In the genomic region with DNA sequence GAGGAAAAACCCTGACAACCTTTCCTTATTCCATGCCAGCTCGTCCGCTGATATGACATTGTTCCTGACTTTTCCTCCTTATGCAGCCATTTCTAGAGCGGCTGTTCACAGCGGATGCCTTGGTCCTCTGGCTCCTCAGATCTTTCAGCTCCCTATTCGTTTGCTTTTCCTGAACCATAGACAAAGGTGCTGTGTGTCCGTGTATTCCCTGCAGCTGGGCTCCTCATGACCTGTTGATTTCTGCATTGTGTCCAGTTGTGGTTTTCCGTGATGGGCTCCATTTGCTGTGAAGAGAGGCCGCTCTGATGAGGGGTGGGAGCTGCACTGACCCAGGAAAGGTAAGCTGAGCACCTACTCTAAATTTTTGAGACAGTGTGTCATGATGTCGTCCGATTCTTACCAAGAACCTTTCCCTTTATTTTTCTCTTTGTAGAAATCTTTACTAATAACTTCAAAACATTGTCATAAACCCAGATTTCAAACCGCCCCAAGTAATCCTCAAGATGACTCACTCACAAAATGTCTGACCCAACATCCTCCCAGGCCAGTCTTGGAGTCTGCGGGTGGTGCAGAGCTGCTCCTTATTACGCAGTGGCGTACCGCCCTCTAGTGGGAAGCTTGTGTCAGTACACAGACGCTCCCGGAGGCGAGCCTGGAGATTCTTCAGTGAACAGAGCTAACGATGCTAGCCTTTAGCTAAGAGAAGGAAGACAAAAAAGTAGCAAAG, we compare ENCODE assay signal across 9 mouse cellular contexts. TPM values are rescaled to one million over a fixed set of nuclear protein-coding genes. Genes with fewer than 3 reads are reported as not detected.
DNase-seq lines count a peak whose midpoint lies in the region; ATAC-seq and TF ChIP-seq lines count a peak whose summit lies in the region.
"Had no signal": no experiment of that assay in that cellular context is flagged by ENCODE, and none has a peak within 500 bp of the region (broad histone marks: within the 10 kb centered on the region; RNA-seq: fewer than 3 reads in every experiment).

No protein-coding gene starts in this region.

- H3K4me2 ChIP-seq in forebrain, embryonic 14.5 days (ENCODE audit: low read length), result no peak overlapping the region
- H3K4me2 ChIP-seq in lung, embryonic 15.5 days, result no peak overlapping the region

- peak; percentile 64 for ATAC-seq in cerebellum, adult (ENCODE audit: insufficient number of reproducible peaks, low FRiP score, low TSS enrichment)
- peak; percentile 54 for ATAC-seq in forebrain, embryonic 14.5 days
- ATAC-seq in lung, embryonic 15.5 days (ENCODE audit: borderline replicate concordance, extremely low read depth, low FRiP score, low TSS enrichment), result peak; percentile 55

- peaks cover 7 to 18% of the 10 kb centered on the region in 2 experiments; a peak in 2 of 4 replicates for H3K4me1 ChIP-seq in ES-E14 (ENCODE audit: control insufficient read depth in 2 of 2, insufficient read depth in 2 of 2, low read length in 2 of 2, poor library complexity in 1 of 2)
- peaks cover 6% of the 10 kb centered on the region; the same call in 1 of the 2 replicates for H3K4me1 ChIP-seq in forebrain, embryonic 14.5 days (ENCODE audit: control insufficient read depth, insufficient read depth, low read length)
- peaks cover 16% of the 10 kb centered on the region; the same call in 1 of the 2 replicates for H3K4me1 ChIP-seq in lung, embryonic 15.5 days

- no peaks in the 10 kb centered on the region for H3K27me3 ChIP-seq in forebrain, embryonic 14.5 days (replicated peaks; ENCODE audit: control insufficient read depth, insufficient read depth, low read length)
- no peaks in the 10 kb centered on the region for H3K27me3 ChIP-seq in lung, embryonic 15.5 days

- 37% methylated on average over 19 of the region's 19 CpGs for WGBS in forebrain, embryonic 14.5 days
- WGBS in lung, embryonic 15.5 days, result 30% methylated on average over 19 of the region's 19 CpGs

- H3K4me3 ChIP-seq in ES-E14 (ENCODE audit: insufficient read depth in 1 of 2, low read depth in 1 of 2, low read length in 2 of 2, poor library complexity in 1 of 2, severe bottlenecking in 1 of 2), result no peak overlapping the region
- H3K4me3 ChIP-seq in forebrain, embryonic 14.5 days (ENCODE audit: low read depth, low read length), result no peak overlapping the region
- no peak overlapping the region for H3K4me3 ChIP-seq in lung, embryonic 15.5 days

- intact Hi-C loops in heart, postnatal 36 days (cut with DNase I), result loop anchor here (2.0 to 5.0 kb wide), 4 partner anchors 101 to 505 kb away; a partner anchor contains a TSS

- H3K9ac ChIP-seq in ES-E14 (ENCODE audit: insufficient read depth, low read depth, low read length, poor library complexity, severe bottlenecking), result 0 out of 2 replicates have a peak overlapping the region, but pooled peaks have one; percentile 9
- H3K9ac ChIP-seq in forebrain, embryonic 14.5 days (ENCODE audit: low read length), result 0 out of 2 replicates have a peak overlapping the region, but pooled peaks have one; percentile 25
- H3K9ac ChIP-seq in lung, embryonic 15.5 days, result no peak overlapping the region

- no peaks in the 10 kb centered on the region for H3K9me3 ChIP-seq in ES-E14 (ENCODE audit: control insufficient read depth, insufficient read depth, low read depth, low read length)
- no peaks in the 10 kb centered on the region for H3K9me3 ChIP-seq in forebrain, embryonic 14.5 days (replicated peaks; ENCODE audit: control insufficient read depth, low read length)
- no peaks in the 10 kb centered on the region for H3K9me3 ChIP-seq in lung, embryonic 15.5 days

- in situ Hi-C loops in ES-E14 (cut with MboI; ENCODE audit: low sequenced_read_pairs in 2 of 2, unreplicated experiment in 2 of 2), result loop anchor here (10.0 to 25.0 kb wide), 4 partner anchors 230 to 480 kb away; a partner anchor contains a TSS

- no peak overlapping the region for H3K27ac ChIP-seq in ES-E14 (ENCODE audit: insufficient read depth, low read depth, low read length, poor library complexity, severe bottlenecking)
- H3K27ac ChIP-seq in forebrain, embryonic 14.5 days (ENCODE audit: low read depth, low read length), result no peak overlapping the region
- no peak overlapping the region for H3K27ac ChIP-seq in lung, embryonic 15.5 days
- H3K27ac ChIP-seq: macrophage had no signal

- H3K36me3 ChIP-seq in ES-E14 (ENCODE audit: control insufficient read depth, insufficient read depth, low read length, poor library complexity, severe bottlenecking), result peaks cover 3% of the 10 kb centered on the region
- no peaks in the 10 kb centered on the region for H3K36me3 ChIP-seq in forebrain, embryonic 14.5 days (ENCODE audit: control insufficient read depth, insufficient read depth, low read length)
- H3K36me3 ChIP-seq in lung, embryonic 15.5 days, result no peaks in the 10 kb centered on the region

- DNase-seq in ES-E14 (ENCODE audit: low read depth, low spot score), result peak; percentile 90
- DNase-seq in forebrain, embryonic 14.5 days (ENCODE audit: low spot score), result peak; percentile 91
- DNase-seq in heart, postnatal 36 days, result peak; percentile 83 to 85
- DNase-seq in layer of hippocampus, adult 18-20 months (ENCODE audit: low spot score in 2 of 2), result peak; percentile 79 to 93
- DNase-seq in ovary, adult 18-20 months (ENCODE audit: low spot score), result peak; percentile 77
- peak; percentile 59 to 68 for DNase-seq in thymus, adult 18-20 months

TF ChIP-seq in ES-E14, 5 proteins besides CTCF, POLR2A, EP300 and RAD21:
- TF ChIP-seq CHD2 (IDR thresholded peaks at IDR 0.05; ENCODE audit: low read depth, low read length) (no peak), HCFC1 (IDR thresholded peaks at IDR 0.05; ENCODE audit: borderline replicate concordance, insufficient read depth, low read length) (peak; percentile 44; the same call in 1 of the 2 replicates), ZNF384 (IDR thresholded peaks at IDR 0.05; ENCODE audit: low read depth, low read length) (no peak), MAFK (IDR thresholded peaks at IDR 0.05; ENCODE audit: insufficient read depth, low read depth, low read length) (no peak), ZC3H11A (IDR thresholded peaks at IDR 0.05; ENCODE audit: borderline replicate concordance, low read depth, low read length) (peak; percentile 99)

RNA-seq across cellular contexts. Expression of a gene that starts 3.7 kb away (rescaled TPM):
- total RNA-seq in ES-E14 (2012; rRNA removed), result 48.4 and 50.5 TPM in 2 replicates
- polyA plus RNA-seq in forebrain, embryonic 14.5 days (2014; fragmentation: Nextera tagmentation; extraction: Ambion mirVana), result 19.7 and 22.7 TPM in 2 replicates
- under 1 TPM; 0.53 to 0.70 TPM for total RNA-seq in heart, postnatal 36 days (2021)
- 1 to 10 TPM; 1.2 to 1.3 TPM for total RNA-seq in layer of hippocampus, adult 18-20 months (2021)
- polyA plus RNA-seq in lung, embryonic 15.5 days (2015; fragmentation: Nextera tagmentation; extraction: Ambion mirVana), result 49.6 and 53.9 TPM in 2 replicates

Comparison
In these comparisons a context has a peak if more than half of its experiments do, and no peak if none do; other contexts are left out.
1. RNA of a gene that starts 3.7 kb away (total RNA-seq): 48.4 to 50.5 TPM in ES-E14; 1.2 to 1.3 TPM in layer of hippocampus, adult 18-20 months and 0.53 to 0.70 TPM in heart, postnatal 36 days; every median in the first group is over 10 times any median in the second.
2. Peak in every context shown above with its lines, with median percentiles within 50 percentile points of each other: DNase-seq and ATAC-seq.